Mouse (Mus musculus): ENCODE data around the gene Diaph2. TPM values are rescaled to one million over a fixed set of nuclear protein-coding genes. Genes with fewer than 3 reads are reported as not detected.
"Not testable (repeated sequence)": the region's sequence is repeated elsewhere in the genome, so short reads cannot be mapped to it uniquely, and the experiment has no call there.

The Diaph2 gene
- polyA plus RNA-seq, 1 experiment, result 1.4 TPM

- TF ChIP-seq MYOD1 (IDR thresholded peaks at IDR 0.05; ENCODE audit: control insufficient read depth, insufficient read length, low read depth) (no peak), MYOG (IDR thresholded peaks at IDR 0.05; ENCODE audit: control insufficient read depth, extremely low read depth, insufficient read length) (no peak), USF1 (IDR thresholded peaks at IDR 0.05; ENCODE audit: low read depth) (no peak), MAX (IDR thresholded peaks at IDR 0.05) (no peak), FOSL1 (IDR thresholded peaks at IDR 0.05; ENCODE audit: insufficient read depth, low read length, poor library complexity, severe bottlenecking) (no peak), CTCF (IDR thresholded peaks at IDR 0.05; ENCODE audit: control insufficient read depth, insufficient read depth, insufficient read length) (no peak), CEBPB (IDR thresholded peaks at IDR 0.05; ENCODE audit: low read depth) (no peak)
- Histone ChIP-seq H3ac (ENCODE audit: control insufficient read depth, insufficient read length, low read depth) (no peak overlapping the region), H3K79me3 (ENCODE audit: low read depth) (no peaks in the 10 kb centered on the region), H3K4me3 (ENCODE audit: insufficient read depth, poor library complexity, severe bottlenecking) (no peak overlapping the region), H3K36me3 (ENCODE audit: control insufficient read depth, insufficient read depth) (no peaks in the 10 kb centered on the region), H3K79me2 (ENCODE audit: control insufficient read depth, insufficient read depth) (no peaks in the 10 kb centered on the region), H3K27me3 (ENCODE audit: control insufficient read depth, insufficient read depth, insufficient read length) (no peaks in the 10 kb centered on the region)
These were observed 601.9 kb downstream of the Diaph2 start for GRCm38 (mm10) chrX:130351480-130351879.

DNA sequence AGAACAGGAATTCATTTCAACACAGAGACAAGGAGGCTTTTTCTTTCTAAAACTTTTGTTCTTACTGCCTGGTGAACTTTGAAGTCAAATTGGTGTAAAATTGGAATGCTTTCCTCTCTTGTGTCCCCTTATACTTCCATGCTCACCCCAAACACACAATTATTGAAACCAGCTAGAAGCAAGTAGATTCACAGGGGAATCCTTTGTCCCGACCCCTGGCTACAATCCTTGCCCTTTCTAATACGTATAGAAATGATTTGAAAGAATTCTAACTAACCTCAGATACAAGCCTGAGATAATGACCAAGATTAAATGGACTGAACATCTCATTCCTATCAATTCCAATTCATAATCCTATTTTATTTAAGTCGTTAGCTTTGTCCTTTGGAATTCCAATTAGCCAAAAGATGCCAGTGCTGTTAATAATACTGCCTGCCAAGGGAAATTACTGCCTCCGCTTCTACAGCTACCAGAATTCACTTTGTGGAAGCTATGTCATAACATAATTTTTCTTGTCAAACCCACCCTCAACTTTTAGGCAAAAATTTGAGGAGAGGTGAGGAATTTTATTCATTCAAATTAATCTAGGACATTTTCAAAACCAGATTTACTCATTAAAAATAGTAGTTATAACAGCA, 644.1 kb downstream of the Diaph2 start:
- no peak overlapping the region for H3K4me3 ChIP-seq (ENCODE audit: insufficient read depth, poor library complexity, severe bottlenecking)
- TF ChIP-seq CEBPB (IDR thresholded peaks at IDR 0.05; ENCODE audit: low read depth) (no peak), MAX (IDR thresholded peaks at IDR 0.05) (no peak), CTCF (IDR thresholded peaks at IDR 0.05; ENCODE audit: control insufficient read depth, insufficient read depth, insufficient read length) (no peak), MYOD1 (IDR thresholded peaks at IDR 0.05; ENCODE audit: control insufficient read depth, insufficient read length, low read depth) (no peak), USF1 (IDR thresholded peaks at IDR 0.05; ENCODE audit: low read depth) (no peak), MYOG (IDR thresholded peaks at IDR 0.05; ENCODE audit: control insufficient read depth, extremely low read depth, insufficient read length) (no peak), FOSL1 (IDR thresholded peaks at IDR 0.05; ENCODE audit: insufficient read depth, low read length, poor library complexity, severe bottlenecking) (no peak)
- H3ac ChIP-seq (ENCODE audit: control insufficient read depth, insufficient read length, low read depth), result no peak overlapping the region
- H3K36me3 ChIP-seq (ENCODE audit: control insufficient read depth, insufficient read depth), result no peaks in the 10 kb centered on the region
- no peaks in the 10 kb centered on the region for H3K27me3 ChIP-seq (ENCODE audit: control insufficient read depth, insufficient read depth, insufficient read length)
- no peaks in the 10 kb centered on the region for H3K79me3 ChIP-seq (ENCODE audit: low read depth)
- H3K79me2 ChIP-seq (ENCODE audit: control insufficient read depth, insufficient read depth), result no peaks in the 10 kb centered on the region

DNA sequence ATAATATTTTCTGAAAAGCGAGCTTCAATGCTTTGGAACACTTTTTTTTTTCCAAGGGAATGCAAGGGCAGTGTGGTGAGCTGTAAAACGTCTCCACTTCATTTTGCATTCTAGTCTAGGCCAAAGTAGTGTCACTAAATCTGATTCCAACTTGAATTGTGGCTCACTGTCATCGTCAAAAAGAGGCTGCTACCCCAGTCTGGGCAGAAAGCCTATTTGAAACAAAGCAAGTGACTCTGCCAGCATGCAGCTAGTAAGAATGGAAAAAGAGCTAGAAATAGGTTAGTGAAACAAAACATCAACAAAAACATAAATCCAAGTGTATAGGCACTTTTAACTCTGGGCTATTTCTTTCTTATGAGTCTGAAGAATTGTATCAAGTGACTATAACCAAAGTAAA, 653.7 kb downstream of the Diaph2 start:
- no peak for TF ChIP-seq CTCF (IDR thresholded peaks at IDR 0.05; ENCODE audit: control insufficient read depth, insufficient read depth, insufficient read length)
- no peak overlapping the region for H3ac ChIP-seq (ENCODE audit: control insufficient read depth, insufficient read length, low read depth)
- no peaks in the 10 kb centered on the region for H3K36me3 ChIP-seq (ENCODE audit: control insufficient read depth, insufficient read depth)
- no peaks in the 10 kb centered on the region for H3K27me3 ChIP-seq (ENCODE audit: control insufficient read depth, insufficient read depth, insufficient read length)
- no peak overlapping the region for H3K4me3 ChIP-seq (ENCODE audit: insufficient read depth, poor library complexity, severe bottlenecking)
- no peaks in the 10 kb centered on the region for H3K79me3 ChIP-seq (ENCODE audit: low read depth)
- H3K79me2 ChIP-seq (ENCODE audit: control insufficient read depth, insufficient read depth), result no peaks in the 10 kb centered on the region

GRCm38 (mm10) chrX:130407471-130407870, 657.9 kb downstream of the Diaph2 start:
- H3K79me2 ChIP-seq (ENCODE audit: control insufficient read depth, insufficient read depth); H3K4me3 ChIP-seq (ENCODE audit: insufficient read depth, poor library complexity, severe bottlenecking); H3K27me3 ChIP-seq (ENCODE audit: control insufficient read depth, insufficient read depth, insufficient read length); H3K36me3 ChIP-seq (ENCODE audit: control insufficient read depth, insufficient read depth); H3ac ChIP-seq (ENCODE audit: control insufficient read depth, insufficient read length, low read depth); H3K79me3 ChIP-seq (ENCODE audit: low read depth): not testable (repeated sequence)

DNA sequence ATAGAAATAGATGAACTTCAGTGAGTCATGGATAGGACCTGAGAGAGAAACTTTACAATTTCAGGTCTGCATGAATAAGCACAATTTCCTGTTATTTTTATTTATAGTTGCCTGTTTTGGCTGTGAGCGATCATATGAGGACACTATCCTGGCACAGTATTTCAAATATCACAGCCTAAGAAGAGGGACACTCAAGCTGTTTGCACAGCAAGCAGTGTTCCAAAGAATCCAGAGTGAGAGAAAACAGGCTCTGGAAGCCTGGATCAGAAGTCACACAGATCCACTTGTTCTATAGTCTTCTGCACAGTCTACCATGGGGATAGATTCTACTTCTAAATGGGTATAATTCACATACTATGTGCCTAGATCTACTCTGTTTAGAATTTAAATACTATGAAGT, 659.4 kb downstream of the Diaph2 start:
- no peaks in the 10 kb centered on the region for H3K79me2 ChIP-seq (ENCODE audit: control insufficient read depth, insufficient read depth)
- no peak overlapping the region for H3ac ChIP-seq (ENCODE audit: control insufficient read depth, insufficient read length, low read depth)
- no peak for TF ChIP-seq MYOD1 (IDR thresholded peaks at IDR 0.05; ENCODE audit: control insufficient read depth, insufficient read length, low read depth)
- no peak for TF ChIP-seq USF1 (IDR thresholded peaks at IDR 0.05; ENCODE audit: low read depth)
- TF ChIP-seq MYOG (IDR thresholded peaks at IDR 0.05; ENCODE audit: control insufficient read depth, extremely low read depth, insufficient read length), result no peak
- no peak for TF ChIP-seq FOSL1 (IDR thresholded peaks at IDR 0.05; ENCODE audit: insufficient read depth, low read length, poor library complexity, severe bottlenecking)
- TF ChIP-seq CEBPB (IDR thresholded peaks at IDR 0.05; ENCODE audit: low read depth), result no peak
- no peak for TF ChIP-seq MAX (IDR thresholded peaks at IDR 0.05)
- TF ChIP-seq CTCF (IDR thresholded peaks at IDR 0.05; ENCODE audit: control insufficient read depth, insufficient read depth, insufficient read length), result no peak
- no peaks in the 10 kb centered on the region for H3K27me3 ChIP-seq (ENCODE audit: control insufficient read depth, insufficient read depth, insufficient read length)
- no peaks in the 10 kb centered on the region for H3K36me3 ChIP-seq (ENCODE audit: control insufficient read depth, insufficient read depth)
- no peak overlapping the region for H3K4me3 ChIP-seq (ENCODE audit: insufficient read depth, poor library complexity, severe bottlenecking)
- H3K79me3 ChIP-seq (ENCODE audit: low read depth), result no peaks in the 10 kb centered on the region

- H3ac ChIP-seq (ENCODE audit: control insufficient read depth, insufficient read length, low read depth), result no peak overlapping the region
- no peaks in the 10 kb centered on the region for H3K79me2 ChIP-seq (ENCODE audit: control insufficient read depth, insufficient read depth)
- H3K27me3 ChIP-seq (ENCODE audit: control insufficient read depth, insufficient read depth, insufficient read length), result no peaks in the 10 kb centered on the region
- H3K4me3 ChIP-seq (ENCODE audit: insufficient read depth, poor library complexity, severe bottlenecking), result no peak overlapping the region
- H3K36me3 ChIP-seq (ENCODE audit: control insufficient read depth, insufficient read depth), result no peaks in the 10 kb centered on the region
- no peak for TF ChIP-seq FOSL1 (IDR thresholded peaks at IDR 0.05; ENCODE audit: insufficient read depth, low read length, poor library complexity, severe bottlenecking)
- no peak for TF ChIP-seq USF1 (IDR thresholded peaks at IDR 0.05; ENCODE audit: low read depth)
- TF ChIP-seq CTCF (IDR thresholded peaks at IDR 0.05; ENCODE audit: control insufficient read depth, insufficient read depth, insufficient read length), result no peak
- TF ChIP-seq MYOG (IDR thresholded peaks at IDR 0.05; ENCODE audit: control insufficient read depth, extremely low read depth, insufficient read length), result no peak
- no peak for TF ChIP-seq MYOD1 (IDR thresholded peaks at IDR 0.05; ENCODE audit: control insufficient read depth, insufficient read length, low read depth)
- no peak for TF ChIP-seq CEBPB (IDR thresholded peaks at IDR 0.05; ENCODE audit: low read depth)
- no peak for TF ChIP-seq MAX (IDR thresholded peaks at IDR 0.05)
- no peaks in the 10 kb centered on the region for H3K79me3 ChIP-seq (ENCODE audit: low read depth)
These were observed 673.6 kb downstream of the Diaph2 start for GRCm38 (mm10) chrX:130423134-130423533.
